Mouse (Mus musculus) spleen, postnatal 14 days (tissue): ENCODE measurements around the gene C87499.

Source experiments
- DNase-seq, 2 experiments: peaks; one replicate each; pipeline ENCODE4 v3.0.0; 2021 to 2022; ENCODE audit warnings: low spot score in 2 of 2

The C87499 gene

GRCm38 (mm10) chr4:88634311-88634710 is at the start of gene C87499:
TSS of gene C87499 (minus strand) at chr4:88634411.
- DNase-seq = no peak

- DNase-seq = no peak
Observed at GRCm38 (mm10) chr4:88683812-88684211, 49.6 kb upstream of the C87499 start, which contains the start of gene Ifna2. TSS of gene Ifna2 (minus strand) at chr4:88683912.

- no peak for DNase-seq
Observed at GRCm38 (mm10) chr4:88681353-88681752, 47.1 kb upstream of the C87499 start.

GRCm38 (mm10) chr4:88680362-88680761 is 46.2 kb upstream of the C87499 start:
- no peak for DNase-seq

- no peak for DNase-seq
Observed at GRCm38 (mm10) chr4:88676824-88677223, 42.6 kb upstream of the C87499 start, which contains the start of gene Ifna16. TSS of gene Ifna16 (minus strand) at chr4:88676924.

- no peak for DNase-seq
Observed at GRCm38 (mm10) chr4:88655461-88655860, 21.2 kb upstream of the C87499 start.

GRCm38 (mm10) chr4:88653644-88654043 is 19.4 kb upstream of the C87499 start:
- DNase-seq = no peak

- DNase-seq = no peak
Observed at GRCm38 (mm10) chr4:88644359-88644758, 10.1 kb upstream of the C87499 start, which contains the start of gene Ifna13. TSS of gene Ifna13 (minus strand) at chr4:88644459.

- DNase-seq = no peak
Observed at GRCm38 (mm10) chr4:88642526-88642925, 8.3 kb upstream of the C87499 start.

GRCm38 (mm10) chr4:88641077-88641831 is 7.0 kb upstream of the C87499 start:
- peak; percentile 70 to 91 for DNase-seq

- DNase-seq = no peak
Observed at GRCm38 (mm10) chr4:88640704-88641076, 6.5 kb upstream of the C87499 start.

- DNase-seq = no peak
Observed at GRCm38 (mm10) chr4:88603276-88603675, 30.9 kb downstream of the C87499 start, which contains the start of gene Ifna12. TSS of gene Ifna12 (minus strand) at chr4:88603376.

GRCm38 (mm10) chr4:88592285-88592684 is 41.9 kb downstream of the C87499 start, which contains the start of gene Ifna9:
TSS of gene Ifna9 (minus strand) at chr4:88592385.
- no peak for DNase-seq
